Mouse (Mus musculus) MEL (cell line): ENCODE measurements around the gene Gnao1. TPM values are rescaled to one million over a fixed set of nuclear protein-coding genes. Genes with fewer than 3 reads are reported as not detected.

ENCODE experiments used
- DNase-seq: peaks from one replicate; pipeline ENCODE4 v3.0.0; 2011; ENCODE audit warnings: low read depth, low spot score
- H3K27ac ChIP-seq: 2 replicates; pipeline ENCODE4 v1.5.1; 2012; ENCODE audit warnings: low read depth, mild to moderate bottlenecking, control low read depth, low read length, moderate library complexity; ENCODE audit not compliant: control insufficient read depth
- H3K27me3 ChIP-seq, 2 experiments: fragments of 150-350 bp in 1 of 2; sonication (generic) in 1 of 2; 2 replicates each; pipeline ENCODE4 v1.6.1; 2012; ENCODE audit warnings: low read length in 2 of 2, mild to moderate bottlenecking in 2 of 2, improper control_type of control experiment in 1 of 2, moderate library complexity in 1 of 2; ENCODE audit not compliant: insufficient read depth in 2 of 2, control insufficient read depth in 1 of 2
- H3K36me3 ChIP-seq, 2 experiments: 2 replicates each; pipeline ENCODE4 v1.6.1; 2012 to 2014; ENCODE audit warnings: low read length in 2 of 2, improper control_type of control experiment in 1 of 2, inconsistent platforms in 1 of 2, mild to moderate bottlenecking in 1 of 2; ENCODE audit not compliant: insufficient read depth in 2 of 2, control insufficient read depth in 1 of 2
- H3K4me1 ChIP-seq, 2 experiments: fragments of 150-350 bp in 1 of 2; sonication (generic) in 1 of 2; 2 replicates each; pipeline ENCODE4 v1.6.1; 2012; ENCODE audit warnings: low read length in 2 of 2, improper control_type of control experiment in 1 of 2, mild to moderate bottlenecking in 1 of 2; ENCODE audit not compliant: insufficient read depth in 2 of 2, control insufficient read depth in 1 of 2
- H3K4me3 ChIP-seq, 2 experiments: fragments of 150-350 bp in 1 of 2; sonication (generic) in 1 of 2; 2 replicates each; pipeline ENCODE4 v1.5.1; 2012; ENCODE audit warnings: low read depth in 2 of 2, low read length in 2 of 2, mild to moderate bottlenecking in 2 of 2, moderate library complexity in 2 of 2, control low read depth in 1 of 2, improper control_type of control experiment in 1 of 2; ENCODE audit not compliant: control insufficient read depth in 1 of 2, insufficient read depth in 1 of 2
- H3K79me2 ChIP-seq: 2 replicates; pipeline ENCODE4 v1.6.1; 2012; ENCODE audit warnings: mild to moderate bottlenecking, low read length, moderate library complexity; ENCODE audit not compliant: control insufficient read depth, poor library complexity, insufficient read depth
- H3K9ac ChIP-seq: 2 replicates; pipeline ENCODE4 v1.6.1; 2012; ENCODE audit warnings: low read depth, mild to moderate bottlenecking, control low read depth, low read length, moderate library complexity; ENCODE audit not compliant: control insufficient read depth, poor library complexity, severe bottlenecking
- H3K9me3 ChIP-seq: fragments of 150-350 bp; sonication (generic); replicated peaks from 2 replicates; pipeline ENCODE4 v1.6.1; 2012; ENCODE audit warnings: mild to moderate bottlenecking, low read length, improper control_type of control experiment, moderate library complexity; ENCODE audit not compliant: insufficient read depth
- BHLHE40 ChIP-seq: IDR thresholded peaks from 2 replicates; pipeline ENCODE4 v1.6.1; 2012; ENCODE audit warnings: low read depth, mild to moderate bottlenecking, inconsistent platforms, low read length, improper control_type of control experiment, borderline replicate concordance
- CHD2 ChIP-seq: IDR thresholded peaks from 2 replicates; pipeline ENCODE4 v1.6.1; 2011; ENCODE audit warnings: low read length, improper control_type of control experiment
- CTCF ChIP-seq, 3 experiments: IDR thresholded peaks in 2 of 3; conservative IDR thresholded peaks in 1 of 3; 2 replicates each; pipeline ENCODE4 v1.5.1; 2011 to 2012; ENCODE audit warnings: low read length in 3 of 3, low read depth in 2 of 3, mild to moderate bottlenecking in 2 of 3, improper control_type of control experiment in 1 of 3, inconsistent platforms in 1 of 3, mixed read lengths in 1 of 3, moderate library complexity in 1 of 3; ENCODE audit not compliant: control insufficient read depth in 1 of 3, insufficient read depth in 1 of 3, poor library complexity in 1 of 3, severe bottlenecking in 1 of 3
- E2F4 ChIP-seq: IDR thresholded peaks from 2 replicates; pipeline ENCODE4 v1.6.1; 2011; ENCODE audit warnings: low read depth, low read length, improper control_type of control experiment, borderline replicate concordance
- ELF1 ChIP-seq: IDR thresholded peaks from 2 replicates; pipeline ENCODE4 v1.6.1; 2014; ENCODE audit warnings: low read depth, mild to moderate bottlenecking, inconsistent platforms, low read length, improper control_type of control experiment, moderate library complexity
- ETS1 ChIP-seq: IDR thresholded peaks from 2 replicates; pipeline ENCODE4 v1.6.1; 2012; ENCODE audit warnings: low read depth, mild to moderate bottlenecking, inconsistent platforms, low read length, improper control_type of control experiment, moderate library complexity
- GATA1 ChIP-seq: IDR thresholded peaks from 2 replicates; pipeline ENCODE4 v1.6.1; 2011; ENCODE audit warnings: low read depth, low read length, improper control_type of control experiment
- JUND ChIP-seq: IDR thresholded peaks from 2 replicates; pipeline ENCODE4 v1.6.1; 2011; ENCODE audit warnings: low read depth, mild to moderate bottlenecking, improper control_type of control experiment, low read length
- KAT2A ChIP-seq: conservative IDR thresholded peaks from 2 replicates; pipeline ENCODE4 v1.6.1; 2012; ENCODE audit warnings: low read depth, low read length, improper control_type of control experiment, inconsistent platforms
- MAZ ChIP-seq: IDR thresholded peaks from 2 replicates; pipeline ENCODE4 v1.6.1; 2012; ENCODE audit warnings: low read depth, mild to moderate bottlenecking, inconsistent platforms, low read length, improper control_type of control experiment
- MXI1 ChIP-seq: IDR thresholded peaks from 2 replicates; pipeline ENCODE4 v1.6.1; 2011; ENCODE audit warnings: mild to moderate bottlenecking, low read depth, low read length, improper control_type of control experiment
- MYB ChIP-seq: IDR thresholded peaks from 2 replicates; pipeline ENCODE4 v1.6.1; 2011; ENCODE audit warnings: mild to moderate bottlenecking, low read depth, low read length, improper control_type of control experiment
- NELFE ChIP-seq: IDR thresholded peaks from 2 replicates; pipeline ENCODE4 v1.6.1; 2011; ENCODE audit warnings: low read depth, low read length, improper control_type of control experiment
- POLR2AphosphoS5 ChIP-seq: IDR thresholded peaks from 2 replicates; pipeline ENCODE4 v1.6.1; 2012; ENCODE audit warnings: low read depth, borderline replicate concordance, mild to moderate bottlenecking, inconsistent platforms, low read length, moderate library complexity, mixed read lengths
- RAD21 ChIP-seq: IDR thresholded peaks from 2 replicates; pipeline ENCODE4 v1.6.1; 2011; ENCODE audit warnings: mild to moderate bottlenecking, low read depth, low read length, improper control_type of control experiment
- TBP ChIP-seq: IDR thresholded peaks from 2 replicates; pipeline ENCODE4 v1.8.0; 2011; ENCODE audit warnings: low read depth, low read length, improper control_type of control experiment
- TCF12 ChIP-seq: IDR thresholded peaks from 2 replicates; pipeline ENCODE4 v1.6.1; 2014; ENCODE audit warnings: low read depth, mild to moderate bottlenecking, inconsistent platforms, low read length, improper control_type of control experiment, moderate library complexity
- USF2 ChIP-seq, 2 experiments: IDR thresholded peaks; 2 replicates each; pipeline ENCODE4 v1.6.1; 2011 to 2012; ENCODE audit warnings: improper control_type of control experiment in 2 of 2, low read length in 2 of 2, borderline replicate concordance in 1 of 2, inconsistent platforms in 1 of 2, low read depth in 1 of 2, mild to moderate bottlenecking in 1 of 2; ENCODE audit not compliant: insufficient read depth in 1 of 2
- ZC3H11A ChIP-seq: IDR thresholded peaks from 2 replicates; pipeline ENCODE4 v1.6.1; 2012; ENCODE audit warnings: low read depth, mild to moderate bottlenecking, inconsistent platforms, low read length, improper control_type of control experiment
- ZMIZ1 ChIP-seq: IDR thresholded peaks from 2 replicates; pipeline ENCODE4 v1.6.1; 2012; ENCODE audit warnings: low read depth, mild to moderate bottlenecking, inconsistent platforms, low read length, improper control_type of control experiment, moderate library complexity
- polyA plus RNA-seq, 2 experiments: library from polyadenylated mRNA; stranded (reverse) in 1 of 2; unstranded in 1 of 2; fragments of >175 nt in 1 of 2; fragments of >200 nt in 1 of 2; gene quantifications; 2 replicates each; pipeline versions ENCODE4 v1.2.1 to v1.2.4; 2012; ENCODE audit warnings: low replicate concordance in 2 of 2, low read depth in 1 of 2; ENCODE audit not compliant: insufficient read length in 2 of 2, insufficient read depth in 1 of 2, missing spikeins in 1 of 2
- total RNA-seq: library from RNA; depleted of rRNA; stranded (reverse); fragments of 300-350 nt; gene quantifications from 2 replicates; pipeline ENCODE4 v1.2.3, GENCODE M21; 2012

The Gnao1 gene
- total and polyA plus RNA-seq, 3 experiments = 0.03 TPM; not detected in 2

GRCm38 (mm10) chr8:93888702-93889480 lies 79.1 kb downstream of the Gnao1 start:
- no peaks in the 10 kb centered on the region for H3K27me3 ChIP-seq
- DNase-seq = no peak

GRCm38 (mm10) chr8:93893556-93893955 lies 83.8 kb downstream of the Gnao1 start:
- no peaks in the 10 kb centered on the region for H3K4me1 ChIP-seq
- H3K9me3 ChIP-seq = no peaks in the 10 kb centered on the region
- no peak overlapping the region for H3K4me3 ChIP-seq
- H3K27ac ChIP-seq = no peak overlapping the region
- H3K36me3 ChIP-seq = no peaks in the 10 kb centered on the region
- DNase-seq = no peak
- H3K9ac ChIP-seq = no peak overlapping the region
- H3K27me3 ChIP-seq = no peaks in the 10 kb centered on the region
- TF ChIP-seq ZC3H11A (no peak), TCF12 (no peak), TBP (no peak), E2F4 (no peak), CTCF (IDR thresholded peaks at IDR 0.05 in 2 of 3, conservative IDR thresholded peaks at IDR 0.05 in 1 of 3; ENCODE audit: control insufficient read depth in 1 of 3, insufficient read depth in 1 of 3, low read depth in 2 of 3, low read length in 3 of 3, poor library complexity in 1 of 3, severe bottlenecking in 1 of 3) (no peak), ETS1 (no peak), MXI1 (no peak), KAT2A (no peak), USF2 (IDR thresholded peaks at IDR 0.05; ENCODE audit: borderline replicate concordance in 1 of 2, insufficient read depth in 1 of 2, low read depth in 1 of 2, low read length in 2 of 2) (no peak), MAZ (no peak), ELF1 (no peak), RAD21 (no peak), POLR2AphosphoS5 (no peak), CHD2 (no peak), NELFE (no peak)
- no peaks in the 10 kb centered on the region for H3K79me2 ChIP-seq

More at GRCm38 (mm10) chr8:93888702-93889480, 79.1 kb downstream of the Gnao1 start:
- no peak overlapping the region for H3K9ac ChIP-seq
- H3K9me3 ChIP-seq = no peaks in the 10 kb centered on the region
- H3K79me2 ChIP-seq = no peaks in the 10 kb centered on the region
- H3K27ac ChIP-seq = no peak overlapping the region
- H3K4me1 ChIP-seq = no peaks in the 10 kb centered on the region
- no peak overlapping the region for H3K4me3 ChIP-seq
- TF ChIP-seq MYB = no peak
- TF ChIP-seq GATA1 = no peak
- no peak for TF ChIP-seq ZC3H11A
- no peak for TF ChIP-seq JUND
- no peak for TF ChIP-seq BHLHE40
- TF ChIP-seq ZMIZ1 = no peak
- TF ChIP-seq, all 39 proteins: peak for 0
- no peaks in the 10 kb centered on the region for H3K36me3 ChIP-seq
